In the genomic region with DNA sequence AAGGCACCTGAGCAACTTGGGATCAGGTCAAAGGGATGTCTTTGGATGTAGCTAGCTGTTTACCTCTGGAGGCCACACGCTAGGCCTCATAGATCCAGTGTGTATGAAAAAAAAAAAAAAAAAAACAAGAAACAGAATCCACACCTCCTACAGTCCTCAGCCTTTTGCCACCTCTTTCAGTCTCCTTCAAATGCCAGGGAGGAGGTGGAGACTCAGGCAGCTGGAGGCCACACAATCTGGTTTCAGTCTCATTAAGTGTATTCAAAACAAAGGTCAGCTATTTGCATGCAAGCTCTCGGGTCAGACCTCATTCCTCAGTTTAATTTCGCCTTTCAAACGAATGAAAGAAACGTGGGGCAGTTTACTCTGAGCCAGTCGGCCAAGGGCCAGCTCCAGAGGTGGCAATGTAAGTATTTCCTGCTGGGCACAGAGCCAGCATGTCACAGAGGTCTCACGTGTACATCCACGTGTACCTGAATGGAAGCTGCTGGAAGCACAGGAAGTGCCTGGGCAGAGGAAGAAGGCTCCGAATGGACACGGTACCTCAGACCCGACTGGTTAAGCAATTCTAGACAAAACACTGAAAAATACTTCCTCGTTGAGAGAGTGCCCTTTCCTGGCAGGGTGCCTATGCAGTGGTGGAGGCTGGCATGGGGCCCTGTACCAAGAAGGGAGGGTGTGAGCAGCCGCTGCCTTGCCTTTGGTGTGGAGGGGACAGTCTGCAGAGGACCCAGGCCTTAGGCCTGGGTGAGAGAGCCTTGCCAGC, we compare ENCODE assay signal across 8 mouse cellular contexts.
DNase-seq lines count a peak whose midpoint lies in the region; ATAC-seq and TF ChIP-seq lines count a peak whose summit lies in the region.

No protein-coding gene starts in this region.

- DNase-seq in midbrain, embryonic 10.5 days (ENCODE audit: low spot score): no peak
- DNase-seq in midbrain, embryonic 11.5 days (ENCODE audit: low spot score, missing footprints): no peak
- peak; percentile 51 to 69 for DNase-seq in heart, adult 2 months
- DNase-seq in kidney, adult 2 months: peak; percentile 98
- DNase-seq in left cerebral cortex, postnatal 4 days: peak; percentile 74
- DNase-seq in thymus, postnatal 10 days (ENCODE audit: low spot score in 2 of 2): no peak

- H3K4me3 ChIP-seq in midbrain, embryonic 10.5 days: no peak overlapping the region
- no peak overlapping the region for H3K4me3 ChIP-seq in midbrain, embryonic 11.5 days (ENCODE audit: low read depth, low read length)
- H3K4me3 ChIP-seq in embryonic facial prominence, embryonic 12.5 days: no peak overlapping the region
- no peak overlapping the region for H3K4me3 ChIP-seq in heart, adult 2 months
- H3K4me3 ChIP-seq in kidney, adult 2 months (ENCODE audit: insufficient read depth, low read depth, low read length): no peak overlapping the region
- no peak overlapping the region for H3K4me3 ChIP-seq in olfactory bulb, adult 2 months (ENCODE audit: insufficient read depth, low read depth, low read length)

- peaks cover 69% of the 10 kb centered on the region for H3K4me1 ChIP-seq in midbrain, embryonic 10.5 days
- H3K4me1 ChIP-seq in midbrain, embryonic 11.5 days (ENCODE audit: control insufficient read depth, insufficient read depth, low read length): peaks cover 28% of the 10 kb centered on the region
- peaks cover 37% of the 10 kb centered on the region for H3K4me1 ChIP-seq in embryonic facial prominence, embryonic 12.5 days
- peaks cover 7% of the 10 kb centered on the region for H3K4me1 ChIP-seq in heart, adult 2 months (ENCODE audit: control insufficient read depth, insufficient read depth, low read length)
- peaks cover 15% of the 10 kb centered on the region for H3K4me1 ChIP-seq in kidney, adult 2 months (ENCODE audit: control insufficient read depth, insufficient read depth, low read length)
- peaks cover 53% of the 10 kb centered on the region for H3K4me1 ChIP-seq in olfactory bulb, adult 2 months (ENCODE audit: control insufficient read depth, insufficient read depth, low read length)

- no peaks in the 10 kb centered on the region for H3K27me3 ChIP-seq in midbrain, embryonic 10.5 days (ENCODE audit: low read depth, poor library complexity, severe bottlenecking)
- H3K27me3 ChIP-seq in midbrain, embryonic 11.5 days (ENCODE audit: control insufficient read depth, insufficient read depth, low read length): no peaks in the 10 kb centered on the region
- no peaks in the 10 kb centered on the region for H3K27me3 ChIP-seq in embryonic facial prominence, embryonic 12.5 days
- H3K27me3 ChIP-seq in heart, adult 2 months (ENCODE audit: control insufficient read depth, insufficient read depth, low read length): no peaks in the 10 kb centered on the region
- no peaks in the 10 kb centered on the region for H3K27me3 ChIP-seq in kidney, adult 2 months (replicated peaks; ENCODE audit: control insufficient read depth, insufficient read depth, low read length)

- no peak for TF ChIP-seq EP300 in heart, adult 2 months (IDR thresholded peaks at IDR 0.05; ENCODE audit: insufficient read depth, low read depth, low read length)

- TF ChIP-seq CTCF in heart, adult 2 months (IDR thresholded peaks at IDR 0.05): no peak
- no peak for TF ChIP-seq CTCF in kidney, adult 2 months (conservative IDR thresholded peaks at IDR 0.05; ENCODE audit: insufficient read depth, insufficient read length, low read depth, low read length)
- TF ChIP-seq CTCF in olfactory bulb, adult 2 months (IDR thresholded peaks at IDR 0.05; ENCODE audit: insufficient read depth, low read depth, low read length): no peak

- H3K36me3 ChIP-seq in midbrain, embryonic 10.5 days: no peaks in the 10 kb centered on the region
- no peaks in the 10 kb centered on the region for H3K36me3 ChIP-seq in midbrain, embryonic 11.5 days (ENCODE audit: control insufficient read depth, insufficient read depth, low read length)
- no peaks in the 10 kb centered on the region for H3K36me3 ChIP-seq in embryonic facial prominence, embryonic 12.5 days
- no peaks in the 10 kb centered on the region for H3K36me3 ChIP-seq in heart, adult 2 months (ENCODE audit: control insufficient read depth, insufficient read depth, low read length)
- H3K36me3 ChIP-seq in kidney, adult 2 months (ENCODE audit: control insufficient read depth, insufficient read depth, low read length): no peaks in the 10 kb centered on the region

- intact Hi-C loops in heart, adult 2 months (cut with DNase I): no loop called here
- intact Hi-C loops in left cerebral cortex, postnatal 4 days (cut with DNase I): no loop called here

- no peaks in the 10 kb centered on the region for H3K79me2 ChIP-seq in heart, adult 2 months (replicated peaks; ENCODE audit: control insufficient read depth, insufficient read depth, low read length)

- H3K9me3 ChIP-seq in midbrain, embryonic 10.5 days (replicated peaks): no peaks in the 10 kb centered on the region
- H3K9me3 ChIP-seq in midbrain, embryonic 11.5 days (ENCODE audit: control insufficient read depth, low read length): no peaks in the 10 kb centered on the region
- H3K9me3 ChIP-seq in embryonic facial prominence, embryonic 12.5 days: no peaks in the 10 kb centered on the region

- peak overlapping the region; percentile 17; the same call in 1 of the 2 replicates for H3K27ac ChIP-seq in midbrain, embryonic 10.5 days (replicated peaks)
- H3K27ac ChIP-seq in midbrain, embryonic 11.5 days (ENCODE audit: low read depth, low read length): no peak overlapping the region
- H3K27ac ChIP-seq in embryonic facial prominence, embryonic 12.5 days: peak overlapping the region; percentile 57; the same call in 1 of the 2 replicates
- H3K27ac ChIP-seq in heart, adult 2 months: peak overlapping the region; percentile 20; the same call in 1 of the 2 replicates
- peak overlapping the region; percentile 81 for H3K27ac ChIP-seq in kidney, adult 2 months (ENCODE audit: insufficient read depth, low read depth, low read length)
- peak overlapping the region; percentile 54 for H3K27ac ChIP-seq in olfactory bulb, adult 2 months (ENCODE audit: insufficient read depth, low read depth, low read length)

- 43% methylated on average over 13 of the region's 13 CpGs for whole genome bisulfite sequencing in midbrain, embryonic 10.5 days
- WGBS in midbrain, embryonic 11.5 days: 42% methylated on average over 13 of the region's 13 CpGs
- whole genome bisulfite sequencing in embryonic facial prominence, embryonic 12.5 days: 20% methylated on average over 13 of the region's 13 CpGs
- WGBS in heart, adult 2 months: 19% methylated on average over 13 of the region's 13 CpGs
- 2% methylated on average over 13 of the region's 13 CpGs for WGBS in kidney, adult 2 months
- 24% methylated on average over 13 of the region's 13 CpGs for WGBS in olfactory bulb, adult 2 months

- H3K4me2 ChIP-seq in midbrain, embryonic 11.5 days: no peak overlapping the region
- no peak overlapping the region for H3K4me2 ChIP-seq in embryonic facial prominence, embryonic 12.5 days (replicated peaks)

- H3K9ac ChIP-seq in midbrain, embryonic 11.5 days (ENCODE audit: low read length): no peak overlapping the region
- H3K9ac ChIP-seq in embryonic facial prominence, embryonic 12.5 days: no peak overlapping the region
- no peak overlapping the region for H3K9ac ChIP-seq in heart, adult 2 months (ENCODE audit: low read depth, low read length)

- no peak for TF ChIP-seq POLR2A in heart, adult 2 months (IDR thresholded peaks at IDR 0.05; ENCODE audit: insufficient read depth, low read depth, low read length)
- TF ChIP-seq POLR2A in kidney, adult 2 months (IDR thresholded peaks at IDR 0.05; ENCODE audit: low read depth, low read length): no peak
- TF ChIP-seq POLR2A in olfactory bulb, adult 2 months (IDR thresholded peaks at IDR 0.05; ENCODE audit: insufficient read depth, low read depth, low read length): no peak

- no peak for ATAC-seq in midbrain, embryonic 11.5 days (ENCODE audit: low FRiP score)
- ATAC-seq in embryonic facial prominence, embryonic 12.5 days (ENCODE audit: insufficient number of reproducible peaks, insufficient read depth, low FRiP score, low TSS enrichment): no peak

Comparison
In these comparisons a context has a peak if more than half of its experiments do, and no peak if none do; other contexts are left out.
1. DNase-seq: peak in heart, adult 2 months (2 of 2), kidney, adult 2 months (single experiment) and left cerebral cortex, postnatal 4 days (single experiment); none in midbrain, embryonic 10.5 days (single experiment), midbrain, embryonic 11.5 days (single experiment) and thymus, postnatal 10 days (0 of 2).